Mouse (Mus musculus): ENCODE data around the gene Cyp2b13.
"Not testable (repeated sequence)": the region's sequence is repeated elsewhere in the genome, so short reads cannot be mapped to it uniquely, and the experiment has no call there.

Cyp2b13 gene

DNA sequence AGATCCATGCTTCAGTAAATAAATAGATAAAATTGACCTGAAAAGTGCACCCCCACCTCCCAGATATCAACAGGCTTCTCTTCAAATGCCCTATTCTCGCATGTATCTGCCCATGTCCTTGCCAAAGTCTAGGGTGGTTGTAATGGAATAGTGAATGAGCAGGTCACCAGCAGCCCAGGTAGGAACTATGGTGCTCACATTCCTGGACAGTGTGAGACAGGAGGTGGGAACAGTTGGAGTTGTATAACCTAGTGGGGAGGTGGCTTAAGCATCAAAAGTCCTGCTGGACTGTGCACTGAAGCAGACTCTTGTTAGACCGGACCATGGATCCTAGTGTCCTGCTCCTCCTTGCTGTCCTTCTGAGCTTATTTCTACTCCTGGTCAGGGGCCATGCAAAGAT lies at the start of gene Cyp2b13:
Gene Cyp2b13 (plus strand): TSS at position 301 of the 400 bp plus-strand sequence.
- not testable (repeated sequence) for DNase-seq

GRCm38 (mm10) chr7:26019814-26020332 lies 41.4 kb upstream of the Cyp2b13 start:
- DNase-seq = not testable (repeated sequence)

DNA sequence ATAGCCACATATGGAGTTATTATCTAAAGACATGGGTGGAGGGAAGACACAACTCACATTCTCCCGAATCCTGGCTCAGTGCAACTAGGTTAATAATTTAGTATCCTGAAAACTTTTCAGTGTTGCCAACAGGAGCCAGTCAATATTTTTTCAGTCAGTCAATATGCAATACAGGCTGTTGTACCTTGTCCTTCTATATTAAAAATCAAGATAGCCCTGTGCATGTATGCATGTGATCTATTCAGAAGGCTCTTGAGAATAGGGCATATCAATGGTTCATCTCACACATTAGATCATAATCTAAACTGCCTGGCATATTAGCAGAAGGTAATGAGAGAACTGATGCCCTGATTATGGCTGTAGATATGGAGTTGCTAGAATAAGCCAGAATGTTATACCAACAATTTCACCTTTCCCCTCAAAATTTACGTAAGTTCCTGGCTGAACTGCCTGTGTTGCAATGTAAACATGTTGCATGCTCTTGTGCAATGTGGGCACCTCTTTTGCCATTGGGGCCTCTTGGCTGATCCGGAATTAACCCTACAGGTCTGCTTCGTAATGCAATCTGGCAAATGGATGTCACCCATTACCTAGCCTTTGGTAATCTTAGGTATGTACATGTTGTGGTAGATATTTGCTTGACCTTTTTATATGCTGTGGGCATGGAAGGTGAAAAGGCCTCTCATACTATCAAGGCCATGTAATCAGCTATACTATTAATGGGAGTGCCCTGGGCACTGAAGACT lies 6.2 kb upstream of the Cyp2b13 start:
- not testable (repeated sequence) for DNase-seq

- DNase-seq = not testable (repeated sequence)
Measured at GRCm38 (mm10) chr7:26071677-26072076, 10.4 kb downstream of the Cyp2b13 start.

DNA sequence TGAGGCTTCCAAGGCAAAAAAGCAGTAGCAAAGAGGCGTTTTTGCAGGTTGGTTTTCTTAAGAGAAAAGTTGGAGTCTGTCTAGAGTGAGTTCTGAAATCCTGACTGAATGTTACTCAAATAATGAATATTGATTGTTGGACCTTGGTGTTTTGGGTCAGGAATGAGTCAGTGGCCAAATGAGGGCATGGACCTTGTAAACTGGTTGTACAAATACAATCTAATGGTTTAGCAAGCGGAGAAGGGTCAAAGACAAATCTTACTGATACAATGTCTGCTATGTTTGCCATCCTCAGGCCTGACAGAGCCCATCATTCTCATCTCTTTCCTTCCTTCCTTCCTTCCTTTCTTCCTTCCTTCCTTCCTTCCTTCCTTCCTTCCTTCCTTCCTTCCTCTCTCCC lies 21.3 kb downstream of the Cyp2b13 start:
- no peak for DNase-seq

- no peak for DNase-seq
Measured at GRCm38 (mm10) chr7:26087391-26087790, 26.1 kb downstream of the Cyp2b13 start.

DNA sequence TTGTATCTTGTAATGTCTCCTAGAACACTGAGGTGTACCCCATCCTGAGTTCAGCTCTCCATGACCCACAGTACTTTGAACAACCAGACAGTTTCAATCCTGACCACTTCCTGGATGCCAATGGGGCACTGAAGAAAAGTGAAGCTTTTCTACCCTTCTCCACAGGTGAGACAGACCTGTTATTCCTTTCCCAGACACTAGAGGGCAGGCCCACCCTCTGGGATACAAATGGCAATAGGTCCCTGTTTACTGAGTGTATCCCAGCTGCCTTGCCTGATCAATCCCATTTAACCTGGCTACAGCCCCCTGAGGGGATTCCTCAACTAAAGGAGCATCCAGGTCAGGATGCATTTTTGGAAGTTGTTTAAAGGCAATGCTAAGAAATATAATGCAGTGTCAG lies 27.3 kb downstream of the Cyp2b13 start:
- peak in 1 of 2 experiments; percentile 8 for DNase-seq

DNA sequence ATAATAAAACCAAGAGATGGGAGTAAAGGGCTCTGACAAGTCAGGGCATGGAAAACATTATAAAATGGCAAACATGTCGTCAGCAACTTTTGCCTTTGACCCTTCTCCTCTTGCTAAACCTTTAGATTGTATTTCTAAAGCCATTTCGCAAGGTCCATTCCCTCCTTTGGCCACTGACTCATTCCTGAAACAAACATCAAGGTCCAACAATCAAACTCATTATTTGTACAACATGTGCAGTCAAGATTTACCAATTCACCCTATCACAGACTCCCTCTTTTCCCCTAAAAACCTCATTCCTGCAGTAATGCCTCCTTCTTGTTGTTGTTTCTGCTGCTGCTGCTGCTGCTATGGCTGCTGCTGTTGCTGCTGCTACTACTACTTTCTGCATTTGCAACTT lies 78.3 kb downstream of the Cyp2b13 start:
- DNase-seq = not testable (repeated sequence)

- DNase-seq = not testable (repeated sequence)
Measured at GRCm38 (mm10) chr7:26143657-26144056, 82.4 kb downstream of the Cyp2b13 start.

Measured in kidney, postnatal 36 days (tissue).